Mouse (Mus musculus) lung, embryonic 14.5 days (tissue): ENCODE measurements around the gene Aven. TPM values are rescaled to one million over a fixed set of nuclear protein-coding genes. Genes with fewer than 3 reads are reported as not detected.

Experiments
- ATAC-seq: fragments of 200-750 bp; cut with Nextera tagmentation; 2 replicates; pipeline ENCODE4 v1.8.0; 2017; ENCODE audit warnings: mild to moderate bottlenecking, moderate TSS enrichment, moderate library complexity; ENCODE audit not compliant: insufficient read depth
- DNase-seq: peaks from one replicate; pipeline ENCODE4 v3.0.0-alpha.2; 2015
- H3K27ac ChIP-seq: fragments of 300-500 bp; sonication (generic); 2 replicates; pipeline ENCODE4 v1.5.1; 2014; ENCODE audit warnings: low read depth, mild to moderate bottlenecking, moderate library complexity
- H3K27me3 ChIP-seq: fragments of 300-500 bp; sonication (generic); 2 replicates; pipeline ENCODE4 v1.6.1; 2014; ENCODE audit warnings: low read length, control low read depth; ENCODE audit not compliant: insufficient read depth
- H3K36me3 ChIP-seq: fragments of 300-500 bp; sonication (generic); 2 replicates; pipeline ENCODE4 v1.6.1; 2014; ENCODE audit warnings: control low read depth; ENCODE audit not compliant: insufficient read depth
- H3K4me1 ChIP-seq: fragments of 300-500 bp; sonication (generic); 2 replicates; pipeline ENCODE4 v1.6.1; 2014; ENCODE audit warnings: antibody characterized with exemption, control low read depth; ENCODE audit not compliant: insufficient read depth
- H3K4me2 ChIP-seq: fragments of 300-500 bp; sonication (generic); 2 replicates; pipeline ENCODE4 v1.6.1; 2014; ENCODE audit warnings: mild to moderate bottlenecking
- H3K4me3 ChIP-seq: fragments of 300-500 bp; sonication (generic); 2 replicates; pipeline ENCODE4 v1.5.1; 2014; ENCODE audit warnings: low read depth, low read length
- H3K9ac ChIP-seq: fragments of 300-500 bp; sonication (generic); 2 replicates; pipeline ENCODE4 v1.6.1; 2014
- H3K9me3 ChIP-seq: fragments of 300-500 bp; sonication (generic); 2 replicates; pipeline ENCODE4 v1.6.1; 2016; ENCODE audit warnings: low read depth, low read length, control low read depth
- CTCF ChIP-seq: IDR thresholded peaks from 2 replicates; pipeline ENCODE4 v1.5.1; 2016; ENCODE audit warnings: antibody characterized with exemption, low read depth
- WGBS: fragments of 180-500 bp; shearing (Covaris S2); extraction: QIAGEN DNeasy Blood & Tissue Kit; methylation state at CpG from one replicate; pipeline ENCODE4 v1.1.7; 2014; 5-methylcytosine and 5-hydroxymethylcytosine counted together
- polyA plus RNA-seq: library from polyadenylated mRNA; unstranded; fragments of >200 nt; fragmentation: Nextera tagmentation; extraction: Ambion mirVana; gene quantifications from 2 replicates; pipeline ENCODE4 v1.2.1, GENCODE M21; 2014

The Aven gene
- polyA plus RNA-seq, 1 experiment from 2014 or later, result 7.2 TPM

DNA sequence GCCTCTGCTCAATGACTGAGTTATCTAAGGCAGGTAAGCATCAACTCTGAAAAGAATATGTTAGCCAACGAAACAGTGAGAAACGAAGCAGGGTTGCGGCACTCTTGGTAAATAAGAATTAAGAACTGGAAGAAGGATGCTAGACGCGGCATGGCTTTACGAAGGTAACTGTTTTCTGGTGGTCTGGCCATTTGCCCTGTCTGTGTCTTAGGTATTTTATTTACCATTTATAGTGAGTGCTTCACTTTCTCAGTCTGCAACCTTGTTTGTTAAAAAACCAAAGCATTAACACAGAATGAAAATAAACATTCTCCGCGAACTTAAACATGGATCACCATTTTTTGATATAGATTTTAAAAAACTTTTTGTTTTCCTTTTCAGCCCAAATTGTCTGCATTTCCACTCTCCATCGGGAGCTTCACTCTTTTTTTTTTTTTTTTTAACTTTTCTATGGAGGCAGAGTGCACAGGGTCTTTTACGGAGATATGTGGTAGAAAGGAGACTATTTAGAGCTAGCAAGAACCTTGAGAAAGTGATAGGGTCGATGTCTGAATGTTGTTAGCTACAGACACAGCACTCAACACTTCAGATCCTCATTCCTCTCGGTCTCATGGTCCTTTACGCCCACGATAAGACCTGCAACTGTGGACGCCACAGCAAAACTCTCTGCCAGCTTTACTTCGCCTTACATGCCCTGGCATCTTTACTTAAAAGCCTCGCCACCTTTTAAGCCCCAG lies 38.5 kb upstream of the Aven start:
- no peak; the same call in 1 of the 2 replicates for ATAC-seq
- WGBS, result 29% methylated on average over 17 of the region's 17 CpGs
- peak overlapping the region; percentile 89 for H3K4me2 ChIP-seq

GRCm38 (mm10) chr2:112454862-112455564 lies 37.8 kb upstream of the Aven start, which contains the start of gene Emc7:
TSS of gene Emc7 (plus strand) at chr2:112454997.
- H3K4me1 ChIP-seq, result no peaks in the 10 kb centered on the region
- no peaks in the 10 kb centered on the region for H3K9me3 ChIP-seq
- under 1% methylated on average over 49 of the region's 49 CpGs for WGBS
- no peak for TF ChIP-seq CTCF
- ATAC-seq (peak; percentile 99), DNase-seq (peak; percentile 99)
- H3K9ac ChIP-seq, result peak within 1 kb of the TSS; percentile 85
- peak within 1 kb of the TSS; percentile 66 for H3K27ac ChIP-seq
- no peaks in the 10 kb centered on the region for H3K27me3 ChIP-seq
- H3K4me2 ChIP-seq, result peak within 1 kb of the TSS; percentile 89
- H3K36me3 ChIP-seq, result peaks cover 3% of the 10 kb centered on the region; the same call in 1 of the 2 replicates
- H3K4me3 ChIP-seq, result peak within 1 kb of the TSS; percentile 94

More for the DNA sequence above, 38.5 kb upstream of the Aven start:
- no peaks in the 10 kb centered on the region for H3K4me1 ChIP-seq
- no peaks in the 10 kb centered on the region for H3K9me3 ChIP-seq
- no peaks in the 10 kb centered on the region for H3K36me3 ChIP-seq
- H3K4me3 ChIP-seq, result peak overlapping the region; percentile 94
- H3K27ac ChIP-seq, result peak overlapping the region; percentile 66
- peak overlapping the region; percentile 85 for H3K9ac ChIP-seq
- H3K27me3 ChIP-seq, result no peaks in the 10 kb centered on the region
- no peak for TF ChIP-seq CTCF
- DNase-seq, result peak; percentile 5

GRCm38 (mm10) chr2:112460557-112460956 lies 32.2 kb upstream of the Aven start:
- Histone ChIP-seq H3K27ac (no peak overlapping the region), H3K4me2 (no peak overlapping the region), H3K27me3 (no peaks in the 10 kb centered on the region), H3K4me1 (no peaks in the 10 kb centered on the region), H3K4me3 (no peak overlapping the region), H3K9ac (no peak overlapping the region), H3K36me3 (peaks cover 31% of the 10 kb centered on the region), H3K9me3 (no peaks in the 10 kb centered on the region)
- 91% methylated on average over 3 of the region's 3 CpGs for WGBS
- no peak for DNase-seq
- no peak for ATAC-seq
- no peak for TF ChIP-seq CTCF

DNA sequence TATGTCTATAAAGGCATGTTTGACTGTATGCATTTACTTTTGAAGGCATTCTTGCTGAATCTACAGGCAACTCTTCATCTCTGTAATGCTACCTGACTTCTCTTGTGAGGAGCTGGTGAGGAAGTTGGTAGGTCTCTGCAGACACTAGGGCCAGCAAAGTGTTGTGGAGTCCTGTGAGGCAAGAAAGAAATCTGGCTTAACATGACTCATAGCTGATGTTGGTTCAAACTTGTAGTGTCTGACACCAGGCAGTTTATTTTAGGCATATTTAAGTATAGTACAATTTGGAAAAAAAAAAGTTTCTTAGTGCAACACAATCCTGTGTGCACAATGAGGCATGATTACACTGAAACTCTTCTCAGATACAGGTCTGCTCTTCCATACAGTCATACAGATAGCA lies 23.2 kb upstream of the Aven start:
- no peak for DNase-seq
- Histone ChIP-seq H3K9me3 (no peaks in the 10 kb centered on the region), H3K27me3 (no peaks in the 10 kb centered on the region), H3K27ac (no peak overlapping the region), H3K36me3 (peaks cover 39% of the 10 kb centered on the region), H3K4me2 (no peak overlapping the region), H3K9ac (no peak overlapping the region), H3K4me3 (no peak overlapping the region), H3K4me1 (no peaks in the 10 kb centered on the region)
- TF ChIP-seq CTCF, result no peak
- ATAC-seq, result no peak

- 77% methylated on average over 5 of the region's 5 CpGs for WGBS
Observed at GRCm38 (mm10) chr2:112470961-112471381, 21.8 kb upstream of the Aven start.

GRCm38 (mm10) chr2:112472076-112472475 lies 20.7 kb upstream of the Aven start:
- TF ChIP-seq CTCF, result no peak
- no peak for DNase-seq
- Histone ChIP-seq H3K4me3 (no peak overlapping the region), H3K9ac (no peak overlapping the region), H3K36me3 (peaks cover 28% of the 10 kb centered on the region), H3K27me3 (no peaks in the 10 kb centered on the region), H3K4me1 (no peaks in the 10 kb centered on the region), H3K4me2 (no peak overlapping the region), H3K9me3 (no peaks in the 10 kb centered on the region), H3K27ac (no peak overlapping the region)
- ATAC-seq, result no peak
- 87% methylated on average over 2 of the region's 2 CpGs for WGBS

More at GRCm38 (mm10) chr2:112470961-112471381, 21.8 kb upstream of the Aven start:
- H3K36me3 ChIP-seq, result peaks cover 36% of the 10 kb centered on the region
- no peak overlapping the region for H3K4me2 ChIP-seq
- H3K4me3 ChIP-seq, result no peak overlapping the region
- H3K4me1 ChIP-seq, result no peaks in the 10 kb centered on the region
- H3K27ac ChIP-seq, result no peak overlapping the region
- no peak for TF ChIP-seq CTCF
- H3K27me3 ChIP-seq, result no peaks in the 10 kb centered on the region
- no peak for DNase-seq
- ATAC-seq, result no peak
- H3K9me3 ChIP-seq, result no peaks in the 10 kb centered on the region
- no peak overlapping the region for H3K9ac ChIP-seq
